Mouse (Mus musculus) heart, postnatal 0 days (tissue): ENCODE results near the gene Atxn1. TPM values are rescaled to one million over a fixed set of nuclear protein-coding genes. Genes with fewer than 3 reads are reported as not detected.
A peak's percentile ranks its signal among the peaks of the same experiment; 100 is the strongest.

ENCODE experiments used
- ATAC-seq: fragments of 200-750 bp; cut with Nextera tagmentation; 2 replicates; pipeline ENCODE4 v1.8.0; 2017; ENCODE audit warnings: low read depth, moderate number of reproducible peaks, moderate library complexity; ENCODE audit not compliant: insufficient read depth
- DNase-seq: peaks from one replicate; pipeline ENCODE4 v3.0.0-alpha.2; 2016; ENCODE audit warnings: low spot score
- H3K27ac ChIP-seq: fragments of 300-500 bp; sonication (generic); 2 replicates; pipeline ENCODE4 v1.5.1; 2014; ENCODE audit warnings: low read depth, mild to moderate bottlenecking
- H3K27me3 ChIP-seq: fragments of 300-500 bp; sonication (generic); 2 replicates; pipeline ENCODE4 v1.6.1; 2014; ENCODE audit warnings: low read length, mixed read lengths; ENCODE audit not compliant: control insufficient read depth, insufficient read depth
- H3K36me3 ChIP-seq: fragments of 300-500 bp; sonication (generic); replicated peaks from 2 replicates; pipeline ENCODE4 v1.6.1; 2014; ENCODE audit warnings: low read length, mixed read lengths; ENCODE audit not compliant: control insufficient read depth, insufficient read depth
- H3K4me1 ChIP-seq: fragments of 300-500 bp; sonication (generic); 2 replicates; pipeline ENCODE4 v1.6.1; 2014; ENCODE audit warnings: antibody characterized with exemption; ENCODE audit not compliant: control insufficient read depth, insufficient read depth
- H3K4me2 ChIP-seq: fragments of 300-500 bp; sonication (generic); 2 replicates; pipeline ENCODE4 v1.6.1; 2014; ENCODE audit warnings: low read depth, mild to moderate bottlenecking, low read length, moderate library complexity
- H3K4me3 ChIP-seq: fragments of 300-500 bp; sonication (generic); 2 replicates; pipeline ENCODE4 v1.5.1; 2014; ENCODE audit warnings: low read depth, low read length
- H3K9ac ChIP-seq: fragments of 300-500 bp; sonication (generic); replicated peaks from 2 replicates; pipeline ENCODE4 v1.6.1; 2014; ENCODE audit warnings: low read depth, low read length, mixed read lengths
- H3K9me3 ChIP-seq: fragments of 300-500 bp; sonication (generic); replicated peaks from 2 replicates; pipeline ENCODE4 v1.6.1; 2016; ENCODE audit warnings: low read length; ENCODE audit not compliant: control insufficient read depth
- CTCF ChIP-seq: IDR thresholded peaks from 2 replicates; pipeline ENCODE4 v1.5.1; 2016; ENCODE audit warnings: antibody characterized with exemption, control low read depth, low read depth
- EP300 ChIP-seq: IDR thresholded peaks from 2 replicates; pipeline ENCODE4 v1.6.1; 2016; ENCODE audit warnings: antibody characterized with exemption, low read depth
- WGBS: fragments of 180-500 bp; shearing (Covaris S2); extraction: QIAGEN DNeasy Blood & Tissue Kit; methylation state at CpG from one replicate; pipeline ENCODE4 v1.1.7; 2014; 5-methylcytosine and 5-hydroxymethylcytosine counted together
- polyA plus RNA-seq: library from polyadenylated mRNA; unstranded; fragments of >200 nt; fragmentation: Nextera tagmentation; extraction: Ambion mirVana; gene quantifications from 2 replicates; pipeline ENCODE4 v1.2.1, GENCODE M21; 2015
- total RNA-seq: library from RNA; depleted of rRNA; stranded (reverse); fragments of >200 nt; gene quantifications from 2 replicates; pipeline ENCODE4 v1.2.3, GENCODE M21; 2014; ENCODE audit warnings: low replicate concordance; rRNA removed

Atxn1 gene
- total RNA-seq (15.0 and 19.5 TPM in 2 replicates), polyA plus RNA-seq (8.2 and 10.3 TPM in 2 replicates)

GRCm38 (mm10) chr13:45964853-45965593, at the start of gene Atxn1:
Gene Atxn1, minus strand, starts transcription at chr13:45965008.
- H3K36me3 ChIP-seq, result no peaks in the 10 kb centered on the region
- peak within 1 kb of the TSS; percentile 95 for H3K4me2 ChIP-seq
- H3K4me1 ChIP-seq, result peaks cover 32% of the 10 kb centered on the region
- H3K4me3 ChIP-seq, result peak within 1 kb of the TSS; percentile 69
- DNase-seq, result peak; percentile 91
- H3K9me3 ChIP-seq, result no peaks in the 10 kb centered on the region
- peak within 1 kb of the TSS; percentile 87 for H3K9ac ChIP-seq
- under 1% methylated on average over 52 of the region's 53 CpGs for WGBS
- peak; percentile 77 for ATAC-seq
- peak within 1 kb of the TSS; percentile 92 for H3K27ac ChIP-seq
- TF ChIP-seq EP300, result peak; percentile 81; the same call in 1 of the 2 replicates
- TF ChIP-seq CTCF, result no peak
- H3K27me3 ChIP-seq, result no peaks in the 10 kb centered on the region

- H3K4me1 ChIP-seq, result peaks cover 7% of the 10 kb centered on the region; the same call in 1 of the 2 replicates
- H3K27me3 ChIP-seq, result no peaks in the 10 kb centered on the region; the same call in 1 of the 2 replicates
- DNase-seq (no peak), ATAC-seq (no peak)
- H3K4me3 ChIP-seq, result no peak overlapping the region
- no peak for TF ChIP-seq EP300
- no peak for TF ChIP-seq CTCF
- H3K4me2 ChIP-seq, result no peak overlapping the region
- H3K36me3 ChIP-seq, result no peaks in the 10 kb centered on the region
- H3K9ac ChIP-seq, result no peak overlapping the region
- no peak overlapping the region for H3K27ac ChIP-seq
- no peaks in the 10 kb centered on the region for H3K9me3 ChIP-seq
- 30% methylated on average over 9 of the region's 9 CpGs for WGBS
Measured at GRCm38 (mm10) chr13:46011232-46011631, 46.4 kb upstream of the Atxn1 start.

- no peak overlapping the region for H3K4me2 ChIP-seq
- WGBS, result 75% methylated on average over 12 of the region's 12 CpGs
- H3K9ac ChIP-seq, result no peak overlapping the region
- ATAC-seq (no peak), DNase-seq (no peak)
- H3K4me3 ChIP-seq, result no peak overlapping the region
- TF ChIP-seq CTCF (no peak), EP300 (no peak)
- H3K36me3 ChIP-seq, result no peaks in the 10 kb centered on the region
- no peaks in the 10 kb centered on the region for H3K9me3 ChIP-seq
- no peaks in the 10 kb centered on the region; the same call in 1 of the 2 replicates for H3K27me3 ChIP-seq
- H3K27ac ChIP-seq, result no peak overlapping the region
- peaks cover 16% of the 10 kb centered on the region; the same call in 1 of the 2 replicates for H3K4me1 ChIP-seq
Measured at GRCm38 (mm10) chr13:46010075-46010474, 45.3 kb upstream of the Atxn1 start.

- no peak overlapping the region for H3K9ac ChIP-seq
Measured at GRCm38 (mm10) chr13:46008831-46009666, 44.2 kb upstream of the Atxn1 start.

More at GRCm38 (mm10) chr13:46008831-46009666, 44.2 kb upstream of the Atxn1 start:
- DNase-seq (peak; percentile 35), ATAC-seq (0 out of 2 replicates have a peak, but pooled peaks have one; percentile 33)
- Histone ChIP-seq H3K36me3 (no peaks in the 10 kb centered on the region), H3K9me3 (no peaks in the 10 kb centered on the region), H3K4me2 (peak overlapping the region; percentile 53), H3K4me1 (peaks cover 16% of the 10 kb centered on the region; the same call in 1 of the 2 replicates), H3K27me3 (no peaks in the 10 kb centered on the region; the same call in 1 of the 2 replicates), H3K4me3 (peak overlapping the region; percentile 20; the same call in 1 of the 2 replicates), H3K27ac (no peak overlapping the region)
- WGBS, result 14% methylated on average over 30 of the region's 30 CpGs
- TF ChIP-seq EP300, result no peak
- TF ChIP-seq CTCF, result no peak
